Mouse (Mus musculus): Measurements from ENCODE around the gene Bmp8a. TPM values are rescaled to one million over a fixed set of nuclear protein-coding genes. Genes with fewer than 3 reads are reported as not detected.
A peak's percentile ranks its signal among the peaks of the same experiment; 100 is the strongest.

Gene Bmp8a
- 1.5 and 2.9 TPM in 2 replicates for polyA plus RNA-seq (2012; rRNA removed)

DNA sequence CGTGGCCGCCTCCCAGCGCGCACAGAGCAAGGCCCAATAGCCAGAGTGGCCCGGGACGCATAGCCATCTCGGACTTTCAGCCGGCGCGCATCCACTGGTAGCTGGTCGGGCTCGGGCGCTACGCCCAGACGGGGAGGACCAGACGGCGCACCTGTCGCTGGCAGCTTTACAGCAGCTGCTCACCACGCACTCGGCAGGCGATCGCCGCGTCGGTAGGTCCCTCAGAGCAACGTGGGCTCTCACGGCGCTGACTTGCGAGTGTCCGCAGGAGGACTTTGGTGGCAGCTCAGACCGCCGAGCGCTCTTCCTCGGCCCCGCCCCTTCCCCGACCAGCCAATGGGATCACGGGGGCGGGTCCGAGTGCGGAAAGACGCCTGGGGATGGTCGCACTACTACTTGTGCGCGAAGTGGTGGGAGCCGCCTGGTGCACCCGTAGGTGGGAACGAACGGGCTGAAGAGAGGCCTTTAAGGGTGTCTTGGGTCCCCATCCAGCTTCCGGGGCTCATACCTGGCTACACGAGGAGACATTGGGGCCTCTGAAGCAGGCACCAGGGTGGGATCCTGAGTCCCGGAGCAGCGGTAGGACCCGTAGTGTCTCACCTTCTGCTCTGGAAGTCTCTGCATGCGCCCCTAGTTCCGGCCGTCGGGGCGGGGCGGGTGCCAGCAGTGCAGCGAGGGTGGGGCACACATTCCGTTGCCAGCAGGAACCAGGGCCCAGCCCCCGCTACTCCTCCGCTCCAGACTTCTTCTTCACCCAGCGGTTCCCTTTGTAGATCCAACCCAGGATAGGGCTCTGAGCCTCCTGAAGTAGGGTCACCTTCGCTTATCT is at the start of gene Bmp8a:
TSS of gene Bmp8a (minus strand) at position 611 of the 829 bp plus-strand sequence.
- DNase-seq = peak; percentile 73
- no peak within 1 kb of the TSS for H3K27ac ChIP-seq (ENCODE audit: insufficient read depth, low read depth, low read length)
- 1% methylated on average over 65 of the region's 65 CpGs for WGBS
- no peak for TF ChIP-seq CTCF (conservative IDR thresholded peaks at IDR 0.05; ENCODE audit: insufficient read depth, insufficient read length, low read depth, low read length)
- peak; percentile 7 for TF ChIP-seq POLR2A (IDR thresholded peaks at IDR 0.05; ENCODE audit: low read depth, low read length)
- no peaks in the 10 kb centered on the region for H3K27me3 ChIP-seq (replicated peaks; ENCODE audit: control insufficient read depth, insufficient read depth, low read length)
- H3K4me1 ChIP-seq (ENCODE audit: control insufficient read depth, insufficient read depth, low read length) = no peaks in the 10 kb centered on the region
- no peaks in the 10 kb centered on the region for H3K36me3 ChIP-seq (ENCODE audit: control insufficient read depth, insufficient read depth, low read length)
- H3K4me3 ChIP-seq (ENCODE audit: insufficient read depth, low read depth, low read length) = peak within 1 kb of the TSS; percentile 54

DNA sequence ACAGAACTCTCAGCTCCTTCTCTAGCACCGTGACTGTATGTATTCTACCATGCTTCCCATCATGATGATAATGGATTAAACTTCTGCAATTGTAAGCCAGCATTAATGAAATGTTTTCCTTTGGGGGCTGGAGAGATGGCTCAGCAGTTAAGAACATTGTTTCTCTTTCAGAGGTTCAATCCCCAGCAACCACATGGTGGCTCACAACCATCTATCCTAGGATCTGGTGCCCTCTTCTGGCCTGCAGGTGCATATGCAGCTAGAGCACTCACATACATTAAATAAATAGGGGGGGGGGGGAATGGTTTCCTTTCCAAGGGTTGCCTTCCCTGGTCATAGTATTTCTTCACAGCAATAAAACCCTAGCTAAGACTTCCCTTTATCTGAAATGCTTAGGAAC is 49.1 kb upstream of the Bmp8a start:
- TF ChIP-seq CTCF (conservative IDR thresholded peaks at IDR 0.05; ENCODE audit: insufficient read depth, insufficient read length, low read depth, low read length) (peak; percentile 61), POLR2A (IDR thresholded peaks at IDR 0.05; ENCODE audit: low read depth, low read length) (no peak)
- Histone ChIP-seq H3K27ac (ENCODE audit: insufficient read depth, low read depth, low read length) (no peak overlapping the region), H3K4me1 (ENCODE audit: control insufficient read depth, insufficient read depth, low read length) (no peaks in the 10 kb centered on the region), H3K36me3 (ENCODE audit: control insufficient read depth, insufficient read depth, low read length) (peaks cover 18% of the 10 kb centered on the region), H3K4me3 (ENCODE audit: insufficient read depth, low read depth, low read length) (no peak overlapping the region), H3K27me3 (replicated peaks; ENCODE audit: control insufficient read depth, insufficient read depth, low read length) (no peaks in the 10 kb centered on the region)
- no peak for DNase-seq
- WGBS = 100% methylated on average over 1 of the region's 1 CpGs

DNA sequence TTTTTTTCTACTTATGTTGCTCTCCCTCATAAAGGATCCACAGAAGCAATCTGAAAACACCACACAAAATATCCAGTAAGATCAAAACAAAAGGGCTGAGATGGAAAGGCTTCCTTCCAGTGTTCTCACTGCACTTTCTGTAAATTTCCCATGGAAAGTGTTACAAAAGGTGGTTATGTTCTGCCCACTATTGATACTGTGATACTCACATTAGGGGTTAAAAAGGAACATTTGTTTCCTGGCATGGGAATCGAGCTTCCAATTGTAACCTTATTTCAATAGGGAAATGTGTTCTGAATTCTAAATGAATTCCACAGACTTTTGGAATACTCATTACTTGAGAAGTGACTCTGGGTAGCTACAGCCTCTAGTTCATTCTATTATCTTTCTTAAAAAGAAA is 42.0 kb upstream of the Bmp8a start:
- 59% methylated on average over 1 of the region's 1 CpGs for WGBS
- no peak for DNase-seq
- no peaks in the 10 kb centered on the region for H3K27me3 ChIP-seq (replicated peaks; ENCODE audit: control insufficient read depth, insufficient read depth, low read length)
- no peak overlapping the region for H3K27ac ChIP-seq (ENCODE audit: insufficient read depth, low read depth, low read length)
- TF ChIP-seq CTCF (conservative IDR thresholded peaks at IDR 0.05; ENCODE audit: insufficient read depth, insufficient read length, low read depth, low read length) = no peak
- no peak for TF ChIP-seq POLR2A (IDR thresholded peaks at IDR 0.05; ENCODE audit: low read depth, low read length)
- no peak overlapping the region for H3K4me3 ChIP-seq (ENCODE audit: insufficient read depth, low read depth, low read length)
- H3K4me1 ChIP-seq (ENCODE audit: control insufficient read depth, insufficient read depth, low read length) = no peaks in the 10 kb centered on the region
- peaks cover 31% of the 10 kb centered on the region for H3K36me3 ChIP-seq (ENCODE audit: control insufficient read depth, insufficient read depth, low read length)

DNA sequence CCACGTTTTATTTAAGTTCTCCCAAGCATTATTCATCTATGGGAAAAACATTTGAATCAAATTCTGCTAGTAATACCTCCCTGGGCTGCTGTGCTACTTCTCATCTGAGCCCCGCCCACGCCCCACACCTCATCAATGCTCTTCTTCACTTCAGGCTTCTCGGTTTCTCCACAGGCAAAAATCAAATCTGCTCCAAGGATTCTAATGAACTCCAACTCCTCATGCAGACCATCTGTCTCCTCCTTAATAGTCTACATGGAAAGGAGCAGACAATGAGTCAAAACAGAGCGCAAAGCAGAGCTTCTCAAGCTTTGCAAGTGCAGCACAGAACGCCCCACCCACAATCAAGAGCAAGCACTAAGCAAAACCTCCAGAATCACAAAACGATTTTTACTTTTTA is 40.1 kb upstream of the Bmp8a start:
- Histone ChIP-seq H3K4me3 (ENCODE audit: insufficient read depth, low read depth, low read length) (no peak overlapping the region), H3K4me1 (ENCODE audit: control insufficient read depth, insufficient read depth, low read length) (no peaks in the 10 kb centered on the region), H3K27ac (ENCODE audit: insufficient read depth, low read depth, low read length) (no peak overlapping the region), H3K36me3 (ENCODE audit: control insufficient read depth, insufficient read depth, low read length) (peaks cover 30% of the 10 kb centered on the region), H3K27me3 (replicated peaks; ENCODE audit: control insufficient read depth, insufficient read depth, low read length) (no peaks in the 10 kb centered on the region)
- 92% methylated on average over 7 of the region's 7 CpGs for WGBS
- DNase-seq = no peak
- TF ChIP-seq POLR2A (IDR thresholded peaks at IDR 0.05; ENCODE audit: low read depth, low read length) (no peak), CTCF (conservative IDR thresholded peaks at IDR 0.05; ENCODE audit: insufficient read depth, insufficient read length, low read depth, low read length) (no peak)

DNA sequence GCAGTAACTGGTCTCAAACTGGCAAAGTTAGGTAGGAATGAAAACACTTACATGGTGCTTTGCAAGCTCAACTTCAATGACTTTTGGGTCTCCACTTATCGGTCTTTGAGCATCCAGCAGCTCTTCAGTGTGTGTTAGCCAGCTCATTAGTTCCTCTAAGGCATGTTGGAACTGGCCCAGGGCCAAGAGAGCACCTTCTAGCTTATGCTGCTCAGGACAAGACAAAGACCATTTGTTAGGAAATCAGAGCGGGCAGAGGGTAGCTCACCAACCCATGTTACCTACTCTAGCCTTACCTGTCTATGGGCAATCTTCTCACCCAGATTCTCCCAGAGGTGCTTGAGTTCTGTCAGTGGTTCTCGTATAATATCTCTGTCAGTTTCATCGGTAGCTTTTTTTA is 39.0 kb upstream of the Bmp8a start:
- peak; percentile 14 for DNase-seq
- H3K4me3 ChIP-seq (ENCODE audit: insufficient read depth, low read depth, low read length) = no peak overlapping the region
- H3K27ac ChIP-seq (ENCODE audit: insufficient read depth, low read depth, low read length) = no peak overlapping the region
- peaks cover 31% of the 10 kb centered on the region for H3K36me3 ChIP-seq (ENCODE audit: control insufficient read depth, insufficient read depth, low read length)
- H3K27me3 ChIP-seq (replicated peaks; ENCODE audit: control insufficient read depth, insufficient read depth, low read length) = no peaks in the 10 kb centered on the region
- TF ChIP-seq CTCF (conservative IDR thresholded peaks at IDR 0.05; ENCODE audit: insufficient read depth, insufficient read length, low read depth, low read length) = no peak
- no peak for TF ChIP-seq POLR2A (IDR thresholded peaks at IDR 0.05; ENCODE audit: low read depth, low read length)
- 84% methylated on average over 4 of the region's 4 CpGs for WGBS
- H3K4me1 ChIP-seq (ENCODE audit: control insufficient read depth, insufficient read depth, low read length) = no peaks in the 10 kb centered on the region

DNA sequence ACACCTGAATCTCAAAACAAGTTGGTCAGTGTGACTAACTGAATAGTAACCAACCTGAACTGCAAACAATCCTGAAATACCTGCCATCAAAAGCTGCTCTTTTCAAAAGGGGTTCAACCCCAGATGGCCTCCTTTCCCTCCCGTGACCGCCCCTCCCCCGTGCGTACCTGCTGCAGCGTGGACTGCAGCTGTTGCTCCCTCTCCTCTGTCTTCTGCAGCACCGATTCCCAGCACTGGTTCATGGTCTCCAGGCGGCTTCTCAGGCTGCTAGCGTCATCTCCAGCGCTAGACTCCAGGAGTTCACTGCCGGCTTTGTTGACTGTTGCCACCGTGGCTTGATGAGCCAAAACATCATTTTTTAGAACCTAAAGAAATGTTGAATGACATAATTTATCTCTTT is 38.5 kb upstream of the Bmp8a start:
- Histone ChIP-seq H3K4me1 (ENCODE audit: control insufficient read depth, insufficient read depth, low read length) (no peaks in the 10 kb centered on the region), H3K27me3 (replicated peaks; ENCODE audit: control insufficient read depth, insufficient read depth, low read length) (no peaks in the 10 kb centered on the region), H3K4me3 (ENCODE audit: insufficient read depth, low read depth, low read length) (no peak overlapping the region), H3K27ac (ENCODE audit: insufficient read depth, low read depth, low read length) (no peak overlapping the region), H3K36me3 (ENCODE audit: control insufficient read depth, insufficient read depth, low read length) (peaks cover 33% of the 10 kb centered on the region)
- WGBS = 91% methylated on average over 11 of the region's 11 CpGs
- no peak for TF ChIP-seq CTCF (conservative IDR thresholded peaks at IDR 0.05; ENCODE audit: insufficient read depth, insufficient read length, low read depth, low read length)
- TF ChIP-seq POLR2A (IDR thresholded peaks at IDR 0.05; ENCODE audit: low read depth, low read length) = no peak
- DNase-seq = no peak

DNA sequence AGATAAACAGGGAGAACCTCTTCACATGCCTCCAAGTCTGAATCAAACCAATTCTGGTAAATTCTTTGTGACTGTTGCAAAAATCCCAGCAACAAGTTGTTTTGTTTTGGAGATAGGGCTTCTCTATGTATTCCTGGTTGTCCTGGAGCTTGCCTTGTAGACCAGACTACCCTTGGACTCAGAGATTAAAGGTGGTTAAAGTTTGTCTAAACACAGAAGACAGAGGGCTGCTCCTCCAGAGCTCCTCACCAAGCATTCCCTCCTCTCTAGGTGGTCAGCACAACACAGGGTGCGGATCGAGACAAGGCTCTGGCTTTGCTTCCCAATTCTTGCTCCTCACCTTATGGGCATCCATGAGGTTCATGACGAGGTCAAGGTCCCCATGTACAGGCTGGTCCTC is 33.0 kb upstream of the Bmp8a start:
- TF ChIP-seq POLR2A (IDR thresholded peaks at IDR 0.05; ENCODE audit: low read depth, low read length) = no peak
- no peak for TF ChIP-seq CTCF (conservative IDR thresholded peaks at IDR 0.05; ENCODE audit: insufficient read depth, insufficient read length, low read depth, low read length)
- WGBS = 63% methylated on average over 3 of the region's 3 CpGs
- Histone ChIP-seq H3K27ac (ENCODE audit: insufficient read depth, low read depth, low read length) (peak overlapping the region; percentile 34; the same call in 1 of the 2 replicates), H3K4me3 (ENCODE audit: insufficient read depth, low read depth, low read length) (no peak overlapping the region), H3K4me1 (ENCODE audit: control insufficient read depth, insufficient read depth, low read length) (peaks cover 12% of the 10 kb centered on the region), H3K36me3 (ENCODE audit: control insufficient read depth, insufficient read depth, low read length) (peaks cover 17% of the 10 kb centered on the region), H3K27me3 (replicated peaks; ENCODE audit: control insufficient read depth, insufficient read depth, low read length) (no peaks in the 10 kb centered on the region)
- DNase-seq = peak; percentile 70
